Mouse (Mus musculus) testis, adult 2 months (tissue): Measurements from ENCODE around the gene Grin2c. TPM values are rescaled to one million over a fixed set of nuclear protein-coding genes. Genes with fewer than 3 reads are reported as not detected.

ENCODE experiments used
- H3K27ac ChIP-seq: fragments of 200-500 bp; 2 replicates; pipeline ENCODE4 v1.5.1; 2012; ENCODE audit warnings: low read depth, low read length; ENCODE audit not compliant: control insufficient read depth, insufficient read depth
- H3K27me3 ChIP-seq: fragments of 200-500 bp; 2 replicates; pipeline ENCODE4 v1.6.1; 2012; ENCODE audit warnings: mild to moderate bottlenecking, low read length, moderate library complexity; ENCODE audit not compliant: control insufficient read depth, insufficient read depth
- H3K36me3 ChIP-seq: fragments of 200-500 bp; 2 replicates; pipeline ENCODE4 v1.6.1; 2012; ENCODE audit warnings: mild to moderate bottlenecking, low read length; ENCODE audit not compliant: control insufficient read depth, insufficient read depth
- H3K4me1 ChIP-seq: fragments of 200-500 bp; 2 replicates; pipeline ENCODE4 v1.6.1; 2012; ENCODE audit warnings: low read length; ENCODE audit not compliant: control insufficient read depth, insufficient read depth
- H3K4me3 ChIP-seq: fragments of 200-500 bp; 2 replicates; pipeline ENCODE4 v1.5.1; 2012; ENCODE audit warnings: low read depth, mild to moderate bottlenecking, low read length, moderate library complexity, mixed read lengths; ENCODE audit not compliant: control insufficient read depth
- CTCF ChIP-seq: fragments of 200-500 bp; IDR thresholded peaks from 2 replicates; pipeline ENCODE4 v1.5.1; 2012; ENCODE audit warnings: low read depth, mild to moderate bottlenecking, inconsistent platforms, low read length, moderate library complexity; ENCODE audit not compliant: control insufficient read depth, insufficient read depth, insufficient replicate concordance
- POLR2A ChIP-seq: fragments of 200-500 bp; IDR thresholded peaks from 2 replicates; pipeline ENCODE4 v1.6.1; 2012; ENCODE audit warnings: low read depth, mild to moderate bottlenecking, inconsistent platforms, low read length, moderate library complexity; ENCODE audit not compliant: control insufficient read depth
- polyA plus RNA-seq: library from polyadenylated mRNA; depleted of rRNA; stranded (reverse); fragments of >200 nt; gene quantifications from 2 replicates; pipeline ENCODE4 v1.2.3, GENCODE M21; 2012

Grin2c gene
- polyA plus RNA-seq, 1 experiment: 1.5 TPM

GRCm38 (mm10) chr11:115283486-115283765 lies 16.4 kb upstream of the Grin2c start:
- Histone ChIP-seq H3K27ac (no peak overlapping the region), H3K36me3 (no peaks in the 10 kb centered on the region), H3K4me1 (peaks cover 6% of the 10 kb centered on the region), H3K4me3 (no peak overlapping the region), H3K27me3 (no peaks in the 10 kb centered on the region)
- no peak for TF ChIP-seq CTCF
- TF ChIP-seq POLR2A: no peak

- Histone ChIP-seq H3K27me3 (no peaks in the 10 kb centered on the region), H3K27ac (peak overlapping the region; percentile 33; the same call in 1 of the 2 replicates), H3K4me1 (peaks cover 6% of the 10 kb centered on the region), H3K4me3 (no peak overlapping the region), H3K36me3 (no peaks in the 10 kb centered on the region)
- TF ChIP-seq POLR2A (no peak), CTCF (no peak)
Measured at GRCm38 (mm10) chr11:115282723-115283485, 15.9 kb upstream of the Grin2c start.

- Histone ChIP-seq H3K27ac (peak overlapping the region; percentile 32; the same call in 1 of the 2 replicates), H3K27me3 (no peaks in the 10 kb centered on the region), H3K4me3 (no peak overlapping the region), H3K4me1 (peaks cover 6% of the 10 kb centered on the region), H3K36me3 (no peaks in the 10 kb centered on the region)
- TF ChIP-seq CTCF: no peak
- TF ChIP-seq POLR2A: no peak
Measured at GRCm38 (mm10) chr11:115282295-115282694, 15.3 kb upstream of the Grin2c start.

GRCm38 (mm10) chr11:115279726-115280125 lies 12.7 kb upstream of the Grin2c start:
- H3K4me1 ChIP-seq: peaks cover 11% of the 10 kb centered on the region
- H3K36me3 ChIP-seq: no peaks in the 10 kb centered on the region
- no peak overlapping the region for H3K4me3 ChIP-seq
- H3K27me3 ChIP-seq: no peaks in the 10 kb centered on the region
- TF ChIP-seq CTCF: no peak
- no peak overlapping the region for H3K27ac ChIP-seq

GRCm38 (mm10) chr11:115278176-115278575 lies 11.1 kb upstream of the Grin2c start:
- Histone ChIP-seq H3K27ac (no peak overlapping the region), H3K4me3 (no peak overlapping the region; the same call in 1 of the 2 replicates), H3K4me1 (peaks cover 11% of the 10 kb centered on the region), H3K36me3 (no peaks in the 10 kb centered on the region), H3K27me3 (no peaks in the 10 kb centered on the region)
- no peak for TF ChIP-seq POLR2A
- TF ChIP-seq CTCF: no peak

GRCm38 (mm10) chr11:115277604-115277975 lies 10.5 kb upstream of the Grin2c start:
- Histone ChIP-seq H3K4me1 (peaks cover 8% of the 10 kb centered on the region), H3K36me3 (no peaks in the 10 kb centered on the region), H3K27ac (peak overlapping the region; percentile 86), H3K4me3 (peak overlapping the region; percentile 97), H3K27me3 (no peaks in the 10 kb centered on the region)
- no peak for TF ChIP-seq CTCF
- TF ChIP-seq POLR2A: no peak

- peaks cover 8% of the 10 kb centered on the region for H3K4me1 ChIP-seq
- TF ChIP-seq POLR2A (peak; percentile 94), CTCF (no peak)
- no peaks in the 10 kb centered on the region for H3K27me3 ChIP-seq
- peak within 1 kb of the TSS; percentile 97 for H3K4me3 ChIP-seq
- H3K27ac ChIP-seq: peak within 1 kb of the TSS; percentile 86
- H3K36me3 ChIP-seq: no peaks in the 10 kb centered on the region
Measured at GRCm38 (mm10) chr11:115276780-115277603, 9.9 kb upstream of the Grin2c start, which contains the start of gene Fdxr. Fdxr (minus strand) TSS chr11:115277050.

GRCm38 (mm10) chr11:115275954-115276353 lies 8.9 kb upstream of the Grin2c start:
- peak overlapping the region; percentile 97 for H3K4me3 ChIP-seq
- peak overlapping the region; percentile 30; the same call in 1 of the 2 replicates for H3K27ac ChIP-seq
- no peaks in the 10 kb centered on the region for H3K27me3 ChIP-seq
- TF ChIP-seq CTCF (no peak), POLR2A (no peak)
- H3K4me1 ChIP-seq: peaks cover 6% of the 10 kb centered on the region
- H3K36me3 ChIP-seq: no peaks in the 10 kb centered on the region
